Mouse (Mus musculus) gastrocnemius, postnatal 10 days (tissue): ENCODE results near the gene Dlx1. TPM values are rescaled to one million over a fixed set of nuclear protein-coding genes. Genes with fewer than 3 reads are reported as not detected.

ENCODE experiments used
- DNase-seq: peaks from one replicate; pipeline ENCODE4 v3.0.0; 2021; ENCODE audit warnings: mixed read lengths
- total RNA-seq, 2 experiments: library from RNA; stranded (reverse); gene quantifications; 2 replicates each; pipeline ENCODE4 v1.2.3; 2021

Gene Dlx1
- total RNA-seq, 2 experiments from 2014 or later, result 0.23 to 0.54 TPM

- DNase-seq, result no peak
Measured at GRCm38 (mm10) chr2:71528714-71529510, 999 bp downstream of the Dlx1 start.

GRCm38 (mm10) chr2:71529511-71530351 lies 1.8 kb downstream of the Dlx1 start:
- DNase-seq, result peak; percentile 56

- no peak for DNase-seq
Measured at GRCm38 (mm10) chr2:71530391-71531123, 2.6 kb downstream of the Dlx1 start.

- DNase-seq, result no peak
Measured at GRCm38 (mm10) chr2:71531124-71531590, 3.2 kb downstream of the Dlx1 start.

- DNase-seq, result no peak
Measured at GRCm38 (mm10) chr2:71531990-71532970, 4.4 kb downstream of the Dlx1 start.

- DNase-seq, result no peak
Measured at GRCm38 (mm10) chr2:71533094-71533493, 5.2 kb downstream of the Dlx1 start.

- DNase-seq, result no peak
Measured at GRCm38 (mm10) chr2:71534242-71535052, 6.5 kb downstream of the Dlx1 start.

- DNase-seq, result no peak
Measured at GRCm38 (mm10) chr2:71540611-71541417, 12.9 kb downstream of the Dlx1 start.

GRCm38 (mm10) chr2:71541418-71542226 lies 13.7 kb downstream of the Dlx1 start:
- no peak for DNase-seq

GRCm38 (mm10) chr2:71542227-71542815 lies 14.4 kb downstream of the Dlx1 start:
- no peak for DNase-seq

GRCm38 (mm10) chr2:71542816-71543301 lies 14.9 kb downstream of the Dlx1 start:
- DNase-seq, result no peak

GRCm38 (mm10) chr2:71543531-71543930 lies 15.6 kb downstream of the Dlx1 start:
- DNase-seq, result no peak

GRCm38 (mm10) chr2:71543948-71544347 lies 16.0 kb downstream of the Dlx1 start:
- no peak for DNase-seq

- no peak for DNase-seq
Measured at GRCm38 (mm10) chr2:71544391-71545285, 16.7 kb downstream of the Dlx1 start.

GRCm38 (mm10) chr2:71545401-71545881 lies 17.5 kb downstream of the Dlx1 start:
- no peak for DNase-seq

GRCm38 (mm10) chr2:71545882-71546639 lies 18.1 kb downstream of the Dlx1 start:
- peak; percentile 42 for DNase-seq
